Mouse (Mus musculus): ENCODE data around the gene Setd1a. TPM values are rescaled to one million over a fixed set of nuclear protein-coding genes. Genes with fewer than 3 reads are reported as not detected.

Gene Setd1a
- total and polyA plus RNA-seq, 3 experiments: 9.2 to 55.9 TPM; not detected in 1

GRCm38 (mm10) chr7:127746494-127747491 lies 29.7 kb upstream of the Setd1a start:
- no peaks in the 10 kb centered on the region for H3K9me3 ChIP-seq (replicated peaks; ENCODE audit: insufficient read depth, low read length)
- peaks cover 2% of the 10 kb centered on the region; the same call in 1 of the 2 replicates for H3K79me2 ChIP-seq (ENCODE audit: control insufficient read depth, insufficient read depth, low read length, poor library complexity)
- H3K27ac ChIP-seq (ENCODE audit: control insufficient read depth, low read depth, low read length): no peak overlapping the region
- H3K36me3 ChIP-seq (ENCODE audit: control insufficient read depth in 1 of 2, insufficient read depth in 2 of 2, low read length in 2 of 2): peaks cover 2 to 6% of the 10 kb centered on the region in 2 experiments; a peak in 2 of 4 replicates
- DNase-seq (ENCODE audit: low read depth, low spot score): peak; percentile 42
- H3K9ac ChIP-seq (ENCODE audit: control insufficient read depth, low read depth, low read length, poor library complexity, severe bottlenecking): peak overlapping the region; percentile 63
- H3K4me3 ChIP-seq (ENCODE audit: control insufficient read depth in 1 of 2, insufficient read depth in 1 of 2, low read depth in 2 of 2, low read length in 2 of 2): peak overlapping the region; percentile 70 to 72
- H3K27me3 ChIP-seq (ENCODE audit: control insufficient read depth in 1 of 2, insufficient read depth in 2 of 2, low read length in 2 of 2): no peaks in the 10 kb centered on the region
- H3K4me1 ChIP-seq (ENCODE audit: control insufficient read depth in 1 of 2, insufficient read depth in 2 of 2, low read length in 2 of 2): peaks cover 0 to 8% of the 10 kb centered on the region in 2 experiments; a peak in 1 of 4 replicates
- no peak for TF ChIP-seq NRF1 (IDR thresholded peaks at IDR 0.05; ENCODE audit: insufficient read depth, low read depth, low read length, poor library complexity, severe bottlenecking)
- no peak for TF ChIP-seq RCOR1 (IDR thresholded peaks at IDR 0.05; ENCODE audit: low read depth, low read length)
- 0 out of 2 replicates have a peak, but pooled peaks have one; percentile 16 for TF ChIP-seq MXI1 (IDR thresholded peaks at IDR 0.05; ENCODE audit: low read depth, low read length)
- TF ChIP-seq MAZ (IDR thresholded peaks at IDR 0.05; ENCODE audit: low read depth, low read length): peak; percentile 57; the same call in 1 of the 2 replicates
- TF ChIP-seq POLR2AphosphoS5 (IDR thresholded peaks at IDR 0.05; ENCODE audit: borderline replicate concordance, low read depth, low read length): no peak
- 0 out of 2 replicates have a peak, but pooled peaks have one; percentile 20 for TF ChIP-seq MAX (IDR thresholded peaks at IDR 0.05; ENCODE audit: low read length)
- peak; percentile 23; the same call in 1 of the 2 replicates for TF ChIP-seq SIN3A (IDR thresholded peaks at IDR 0.05; ENCODE audit: low read length)
- TF ChIP-seq RAD21 (IDR thresholded peaks at IDR 0.05; ENCODE audit: low read depth, low read length): no peak
- no peak for TF ChIP-seq TAL1 (IDR thresholded peaks at IDR 0.05; ENCODE audit: low read length)
- no peak for TF ChIP-seq MYB (IDR thresholded peaks at IDR 0.05; ENCODE audit: low read depth, low read length)

GRCm38 (mm10) chr7:127747559-127748234 lies 28.8 kb upstream of the Setd1a start:
- H3K79me2 ChIP-seq (ENCODE audit: control insufficient read depth, insufficient read depth, low read length, poor library complexity): peaks cover 2% of the 10 kb centered on the region; the same call in 1 of the 2 replicates
- no peak for DNase-seq (ENCODE audit: low read depth, low spot score)
- peaks cover 0 to 8% of the 10 kb centered on the region in 2 experiments; a peak in 1 of 4 replicates for H3K4me1 ChIP-seq (ENCODE audit: control insufficient read depth in 1 of 2, insufficient read depth in 2 of 2, low read length in 2 of 2)
- TF ChIP-seq GATA1 (IDR thresholded peaks at IDR 0.05; ENCODE audit: low read depth, low read length) (no peak), UBTF (IDR thresholded peaks at IDR 0.05; ENCODE audit: borderline replicate concordance, insufficient read depth, low read depth, low read length) (no peak), CHD2 (IDR thresholded peaks at IDR 0.05; ENCODE audit: low read length) (no peak), USF2 (IDR thresholded peaks at IDR 0.05; ENCODE audit: borderline replicate concordance in 1 of 2, insufficient read depth in 1 of 2, low read depth in 1 of 2, low read length in 2 of 2) (no peak), KAT2A (conservative IDR thresholded peaks at IDR 0.05; ENCODE audit: low read depth, low read length) (no peak), JUND (IDR thresholded peaks at IDR 0.05; ENCODE audit: low read depth, low read length) (no peak), ELF1 (IDR thresholded peaks at IDR 0.05; ENCODE audit: low read depth, low read length) (no peak), NRF1 (IDR thresholded peaks at IDR 0.05; ENCODE audit: insufficient read depth, low read depth, low read length, poor library complexity, severe bottlenecking) (no peak), ETS1 (IDR thresholded peaks at IDR 0.05; ENCODE audit: low read depth, low read length) (no peak), MYC (IDR thresholded peaks at IDR 0.05; ENCODE audit: low read depth, low read length) (no peak), MYB (IDR thresholded peaks at IDR 0.05; ENCODE audit: low read depth, low read length) (no peak), ZMIZ1 (IDR thresholded peaks at IDR 0.05; ENCODE audit: low read depth, low read length) (no peak), USF1 (IDR thresholded peaks at IDR 0.05; ENCODE audit: low read depth, low read length) (no peak), RCOR1 (IDR thresholded peaks at IDR 0.05; ENCODE audit: low read depth, low read length) (no peak), ZC3H11A (IDR thresholded peaks at IDR 0.05; ENCODE audit: low read depth, low read length) (no peak), NELFE (IDR thresholded peaks at IDR 0.05; ENCODE audit: low read depth, low read length) (no peak), SIN3A (IDR thresholded peaks at IDR 0.05; ENCODE audit: low read length) (no peak), CTCF (IDR thresholded peaks at IDR 0.05 in 2 of 3, conservative IDR thresholded peaks at IDR 0.05 in 1 of 3; ENCODE audit: control insufficient read depth in 1 of 3, insufficient read depth in 1 of 3, low read depth in 2 of 3, low read length in 3 of 3, poor library complexity in 1 of 3, severe bottlenecking in 1 of 3) (no peak), POLR2AphosphoS2 (IDR thresholded peaks at IDR 0.05; ENCODE audit: low read length) (no peak), MAZ (IDR thresholded peaks at IDR 0.05; ENCODE audit: low read depth, low read length) (no peak)
- no peak overlapping the region for H3K9ac ChIP-seq (ENCODE audit: control insufficient read depth, low read depth, low read length, poor library complexity, severe bottlenecking)
- no peak overlapping the region for H3K27ac ChIP-seq (ENCODE audit: control insufficient read depth, low read depth, low read length)
- H3K27me3 ChIP-seq (ENCODE audit: control insufficient read depth in 1 of 2, insufficient read depth in 2 of 2, low read length in 2 of 2): no peaks in the 10 kb centered on the region
- H3K4me3 ChIP-seq (ENCODE audit: control insufficient read depth in 1 of 2, insufficient read depth in 1 of 2, low read depth in 2 of 2, low read length in 2 of 2): no peak overlapping the region; a peak in 1 of 4 replicates
- H3K9me3 ChIP-seq (replicated peaks; ENCODE audit: insufficient read depth, low read length): no peaks in the 10 kb centered on the region
- H3K36me3 ChIP-seq (ENCODE audit: control insufficient read depth in 1 of 2, insufficient read depth in 2 of 2, low read length in 2 of 2): peaks cover 2 to 6% of the 10 kb centered on the region in 2 experiments; a peak in 2 of 4 replicates
